Mouse (Mus musculus): ENCODE measurements around the gene Opcml.

Opcml gene

DNA sequence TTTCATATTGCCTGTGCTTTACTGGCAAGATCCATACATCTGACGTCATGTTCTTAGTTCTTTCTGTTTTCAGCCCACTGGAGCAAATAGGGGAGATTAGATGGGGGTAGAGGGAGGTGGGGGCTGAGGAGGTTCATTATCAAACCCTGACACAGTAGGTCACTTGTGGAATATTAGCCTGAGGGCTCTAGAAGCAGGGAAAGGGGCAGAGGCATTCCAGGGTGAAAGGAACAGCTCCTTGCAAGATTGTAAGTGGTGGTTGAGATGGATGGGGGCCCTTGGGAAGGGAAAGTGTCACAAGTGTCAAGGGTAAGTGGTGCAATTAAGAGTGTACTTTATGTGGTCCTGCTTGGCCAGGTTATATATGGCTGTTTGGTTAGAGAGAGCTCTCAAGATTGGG is 338.2 kb downstream of the Opcml start:
- POLR2A ChIA-PET: no interaction called here

DNA sequence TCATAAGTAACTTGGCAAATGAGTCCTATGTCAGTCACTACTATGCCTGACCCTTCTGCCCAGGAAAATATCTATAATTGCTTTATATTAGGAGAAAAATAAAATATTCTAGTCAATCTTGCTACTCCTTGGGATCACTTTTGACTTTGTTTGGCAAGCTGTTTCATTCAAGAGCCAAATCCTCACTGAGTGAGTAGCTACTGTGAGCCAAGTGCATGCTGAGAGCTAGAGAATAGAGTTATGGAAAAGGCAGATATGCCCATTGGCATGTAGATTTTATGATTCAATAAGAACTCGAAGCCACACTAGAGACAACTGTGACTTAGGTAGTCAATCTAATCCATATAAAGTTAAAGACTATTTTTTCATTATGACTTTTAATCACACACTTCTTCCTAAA is 340.9 kb downstream of the Opcml start:
- POLR2A ChIA-PET: no interaction called here
- CTCF ChIA-PET: no interaction called here

More for the DNA sequence above, 338.2 kb downstream of the Opcml start:
- CTCF ChIA-PET: no interaction called here

DNA sequence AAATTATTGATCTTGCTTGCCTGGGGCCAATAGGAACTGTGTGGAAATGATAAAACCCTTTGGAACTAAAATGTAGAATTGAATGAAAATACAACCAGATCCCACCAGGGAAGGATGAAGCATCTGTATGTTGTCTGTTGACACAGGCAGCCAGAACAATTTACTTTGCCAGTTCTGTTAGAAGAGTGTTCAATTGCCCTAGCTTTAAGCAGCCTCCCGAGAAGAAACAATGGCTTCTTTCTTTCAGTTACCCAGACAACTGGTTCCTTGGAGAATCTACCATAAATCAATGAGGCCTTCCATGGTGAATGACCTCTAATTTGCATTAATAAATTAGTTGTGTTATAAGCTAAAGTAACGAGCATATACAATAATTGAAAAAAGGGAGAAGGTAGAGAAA is 346.0 kb downstream of the Opcml start:
- CTCF ChIA-PET: no interaction called here
- POLR2A ChIA-PET: no interaction called here

DNA sequence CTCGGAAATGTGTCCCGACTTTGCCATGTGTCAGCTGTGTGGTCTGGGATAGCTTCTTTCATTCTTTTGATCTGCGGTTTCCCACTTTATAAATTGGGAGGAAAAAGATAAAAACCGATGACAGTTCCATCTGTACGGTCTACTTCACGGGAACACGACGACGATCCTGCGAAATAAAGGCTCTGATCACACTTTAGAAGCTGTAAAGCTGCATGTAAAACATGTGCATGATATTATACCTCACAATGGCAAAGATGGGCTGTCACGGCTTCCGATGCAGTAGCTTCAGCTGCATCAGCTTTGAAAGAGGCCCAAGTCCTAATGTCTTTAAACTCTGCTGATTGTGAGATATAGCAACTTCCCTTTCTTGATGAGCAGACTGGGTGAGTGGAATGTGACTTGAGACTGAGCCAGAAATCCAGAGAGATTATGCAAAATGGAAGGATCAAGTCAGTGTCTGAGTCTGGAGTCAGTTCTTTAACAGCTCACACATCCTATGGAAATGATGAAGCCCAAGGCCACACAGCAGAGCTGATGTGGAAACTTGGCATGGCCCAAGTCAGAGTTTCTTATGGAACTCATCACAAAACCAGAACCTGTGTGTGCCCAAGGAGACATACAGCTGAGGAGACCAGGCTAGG is 349.5 kb downstream of the Opcml start:
- ChIA-PET POLR2A (no interaction called here), CTCF (interaction anchor here in 1 of 4 experiments (0.6 kb wide), 1 partner anchor 107 kb away, joined by 3 read pairs; no protein-coding TSS in a partner anchor)

DNA sequence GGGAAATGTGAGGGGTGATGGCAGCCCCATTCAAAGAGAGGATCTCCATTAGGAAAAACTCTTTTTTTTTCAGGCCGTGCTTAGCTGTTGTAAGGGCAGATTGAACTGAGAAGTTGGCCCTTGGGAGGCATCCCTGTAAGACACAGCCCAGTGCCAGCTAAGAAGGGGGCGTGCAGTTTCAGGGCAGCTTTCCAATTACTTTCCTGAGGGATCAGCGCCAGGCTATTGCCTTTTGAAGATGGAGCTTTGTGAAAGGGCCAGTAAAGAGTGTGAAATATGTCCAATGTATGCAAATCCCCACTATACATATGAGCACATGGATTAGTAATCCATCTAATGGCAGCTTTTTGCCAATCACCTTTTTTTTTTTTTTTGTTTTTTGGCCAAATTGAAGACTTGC is 358.9 kb downstream of the Opcml start:
- ChIA-PET POLR2A (no interaction called here), CTCF (interaction anchor here in 1 of 4 experiments (0.6 kb wide), 1 partner anchor 99 kb away, joined by 4 read pairs; no protein-coding TSS in a partner anchor)

DNA sequence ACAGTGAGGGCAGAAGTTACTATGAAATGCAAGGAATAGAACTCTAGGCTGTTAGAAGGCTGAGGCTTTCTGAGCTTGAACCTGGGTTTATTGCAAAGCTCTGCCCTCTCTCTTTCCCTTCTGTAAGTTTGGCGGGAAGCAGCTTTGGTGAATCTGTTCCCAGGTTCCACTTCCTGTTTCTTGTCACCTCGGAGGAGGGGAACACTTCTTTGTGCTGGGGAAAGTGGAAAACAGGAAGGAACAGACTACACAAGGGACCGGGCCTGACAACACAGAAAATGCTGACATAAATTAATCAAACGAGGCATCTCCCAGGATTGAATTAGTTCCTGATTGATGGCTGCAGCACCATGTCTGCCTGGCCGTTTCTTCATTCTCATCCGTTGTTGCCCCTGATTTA is 363.2 kb downstream of the Opcml start:
- ChIA-PET POLR2A (no interaction called here), CTCF (no interaction called here)

DNA sequence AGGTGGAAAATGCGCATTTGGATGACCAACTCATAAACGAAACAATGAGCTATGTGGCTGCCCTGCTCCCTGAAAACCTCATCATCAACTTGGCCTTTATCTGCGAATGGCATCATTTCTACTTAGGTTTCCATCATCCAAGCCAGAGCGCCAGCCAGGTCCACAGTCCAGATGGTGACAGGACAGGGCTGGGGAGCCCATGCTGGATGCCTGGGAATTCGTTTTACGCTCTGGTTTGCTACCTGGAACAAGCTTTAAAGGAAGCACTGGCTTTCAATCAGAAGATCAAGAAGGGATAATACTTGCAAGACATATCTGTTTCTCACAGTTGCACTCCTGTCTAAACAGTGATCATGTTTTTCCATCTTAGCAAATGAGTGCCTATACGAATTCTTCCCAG is 366.5 kb downstream of the Opcml start:
- POLR2A ChIA-PET: no interaction called here
- CTCF ChIA-PET: no interaction called here

DNA sequence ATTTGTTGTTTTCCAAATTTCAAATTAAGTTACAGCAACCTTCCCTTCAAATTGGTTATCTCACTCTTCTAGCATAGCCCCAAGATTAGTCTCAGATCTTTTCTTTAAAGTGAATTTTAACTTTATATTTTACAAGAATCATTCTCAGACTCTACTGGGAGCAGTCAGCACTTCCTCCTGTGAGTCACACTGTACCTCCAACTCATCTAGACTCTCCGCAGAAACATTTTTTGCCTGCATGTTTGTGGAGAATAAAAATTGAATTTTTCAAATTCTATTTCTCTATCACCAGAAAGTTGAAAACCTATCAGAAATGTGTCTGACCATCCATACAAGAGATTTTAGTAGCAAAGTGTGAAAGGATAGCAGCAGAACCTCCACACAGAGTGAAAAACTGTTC is 370.4 kb downstream of the Opcml start:
- POLR2A ChIA-PET: no interaction called here
- CTCF ChIA-PET: no interaction called here

DNA sequence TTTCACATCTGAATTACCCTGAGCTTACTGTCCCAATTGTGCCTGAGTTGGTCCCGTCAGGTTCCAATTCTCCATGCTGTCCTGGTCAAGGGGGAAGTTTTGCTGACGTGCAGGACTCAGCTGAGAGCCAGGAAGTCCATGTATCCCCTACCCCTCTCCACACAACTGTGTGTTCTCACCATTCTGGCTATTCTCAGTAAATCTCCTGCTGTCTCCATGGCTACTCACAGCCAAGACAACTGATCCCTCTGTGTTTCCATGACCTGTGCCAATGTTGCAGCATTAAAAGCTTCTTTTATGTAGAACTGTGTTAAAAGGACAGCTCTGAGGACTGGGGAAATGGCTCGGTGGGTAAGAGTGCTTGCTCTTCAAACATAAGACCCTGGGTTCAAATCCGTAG is 373.4 kb downstream of the Opcml start:
- POLR2A ChIA-PET: no interaction called here
- CTCF ChIA-PET: no interaction called here

DNA sequence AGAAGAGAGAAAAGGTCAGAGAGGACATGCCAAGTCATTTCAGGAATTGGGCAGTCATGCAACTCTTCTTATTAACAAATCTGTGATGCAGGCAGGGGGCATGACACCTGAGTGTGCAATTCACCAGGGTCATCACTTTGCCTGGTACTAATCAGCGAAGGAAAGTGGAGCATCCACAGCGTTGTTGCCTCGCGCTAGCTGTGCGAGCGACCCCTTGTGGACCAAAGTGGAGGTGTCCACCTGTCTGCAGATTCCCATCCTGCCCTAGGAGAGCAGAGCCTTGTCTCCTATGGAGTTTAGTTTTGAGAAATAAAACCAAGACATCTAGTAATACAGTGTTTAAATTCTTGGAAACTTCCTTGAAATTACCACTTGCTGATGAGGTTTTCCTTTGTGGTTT is 381.3 kb downstream of the Opcml start:
- CTCF ChIA-PET: interaction anchor here in 2 of 4 experiments (0.7 to 1.0 kb wide), 4 partner anchors 10 to 564 kb away, joined by 3 to 4 read pairs (median 3); no protein-coding TSS in a partner anchor
- POLR2A ChIA-PET: no interaction called here

DNA sequence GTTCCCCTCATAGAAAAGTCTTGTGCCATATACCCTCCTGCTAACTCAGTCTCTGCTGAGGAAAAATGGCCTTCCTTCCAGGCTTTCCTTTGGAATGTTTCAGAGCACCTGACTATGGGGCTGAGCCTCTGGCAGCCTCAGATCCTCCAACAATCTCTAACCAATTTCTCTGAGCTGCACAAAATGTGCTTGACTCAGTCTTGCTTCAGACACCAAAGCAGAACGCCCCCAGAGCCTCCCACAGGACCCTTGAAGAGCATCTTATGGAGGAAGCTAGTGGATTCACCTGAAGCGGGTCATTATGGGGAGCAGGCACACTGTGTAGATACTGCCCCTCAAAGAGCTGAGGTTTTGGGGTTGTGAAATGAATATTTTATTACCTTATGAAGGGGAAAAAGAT is 386.5 kb downstream of the Opcml start:
- POLR2A ChIA-PET: no interaction called here
- CTCF ChIA-PET: no interaction called here

DNA sequence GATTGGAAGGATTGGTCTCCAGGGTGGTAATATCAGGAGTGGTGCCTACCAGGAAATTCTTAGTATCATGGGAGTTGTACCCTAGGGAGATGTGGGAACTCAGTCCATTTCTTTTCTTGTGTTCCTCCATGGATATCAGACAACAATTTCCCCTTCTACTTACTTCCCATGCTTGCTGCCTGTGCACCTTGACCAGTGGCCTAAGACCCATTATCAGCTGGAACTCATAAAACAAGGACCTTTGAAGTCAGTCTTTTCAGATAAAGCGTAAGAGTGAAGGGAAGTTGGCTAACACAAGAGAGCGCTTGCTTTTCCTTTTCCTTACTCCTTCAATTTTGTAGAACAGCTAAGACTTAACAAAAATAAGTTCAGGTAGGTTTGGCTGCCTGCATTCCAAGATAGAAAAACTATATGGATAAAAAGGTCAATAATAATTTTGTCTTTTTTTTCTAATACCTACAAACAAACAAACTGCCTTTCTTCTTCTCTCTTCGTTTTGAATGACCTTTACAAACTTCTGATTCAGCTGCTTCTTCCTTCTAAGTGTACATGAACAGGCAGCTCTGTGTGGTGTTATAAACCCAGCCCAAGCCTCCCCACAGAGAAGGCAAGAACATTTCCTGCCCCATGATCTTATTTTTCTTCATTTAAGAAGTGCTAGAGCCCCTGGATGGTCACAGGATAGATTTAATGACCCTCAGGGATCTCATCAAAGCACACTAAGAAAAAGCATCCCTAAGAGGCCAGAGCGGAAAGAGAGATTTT is 387.7 kb downstream of the Opcml start:
- CTCF ChIA-PET: no interaction called here
- POLR2A ChIA-PET: no interaction called here

DNA sequence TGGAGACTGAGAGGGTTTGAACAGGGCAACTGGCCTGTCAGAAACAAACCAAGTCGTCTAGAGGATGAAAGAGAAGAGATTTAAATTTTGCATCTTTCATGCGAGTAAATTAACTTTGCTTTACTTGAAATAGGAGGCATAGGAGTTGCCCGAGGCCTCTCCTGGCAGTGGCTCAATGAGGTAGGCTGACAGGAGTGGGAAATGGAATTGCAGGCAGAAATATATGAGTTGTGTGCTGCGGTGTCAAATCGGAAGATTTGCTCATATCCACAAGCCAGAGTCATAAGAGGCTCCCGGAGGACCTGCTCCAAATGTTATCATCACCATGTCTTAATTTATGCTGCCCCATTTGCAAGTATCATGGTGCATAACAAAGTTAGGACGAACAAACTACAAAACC is 391.3 kb downstream of the Opcml start:
- ChIA-PET POLR2A (no interaction called here), CTCF (interaction anchor here in 1 of 4 experiments (1.2 kb wide), 1 partner anchor 10 kb away, joined by 4 read pairs; no protein-coding TSS in a partner anchor)

DNA sequence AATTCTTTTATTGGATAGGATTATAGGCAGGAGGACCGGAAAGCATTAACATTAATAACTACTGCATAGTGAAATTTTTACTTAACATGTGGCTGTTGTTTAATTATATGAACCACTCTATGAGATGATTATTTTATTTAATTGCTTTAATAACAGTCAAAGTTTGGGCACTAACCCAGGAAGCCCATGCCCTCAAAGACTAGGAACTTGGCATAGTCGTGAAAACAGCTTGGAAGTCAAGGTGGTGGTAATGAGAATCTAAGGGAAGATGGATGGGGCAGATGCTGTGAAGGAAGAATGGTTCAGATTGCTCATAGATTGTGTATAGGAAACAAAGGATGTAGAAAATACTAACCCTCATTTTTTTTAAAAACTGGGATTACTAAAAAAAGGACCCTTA is 399.7 kb downstream of the Opcml start:
- CTCF ChIA-PET: no interaction called here

DNA sequence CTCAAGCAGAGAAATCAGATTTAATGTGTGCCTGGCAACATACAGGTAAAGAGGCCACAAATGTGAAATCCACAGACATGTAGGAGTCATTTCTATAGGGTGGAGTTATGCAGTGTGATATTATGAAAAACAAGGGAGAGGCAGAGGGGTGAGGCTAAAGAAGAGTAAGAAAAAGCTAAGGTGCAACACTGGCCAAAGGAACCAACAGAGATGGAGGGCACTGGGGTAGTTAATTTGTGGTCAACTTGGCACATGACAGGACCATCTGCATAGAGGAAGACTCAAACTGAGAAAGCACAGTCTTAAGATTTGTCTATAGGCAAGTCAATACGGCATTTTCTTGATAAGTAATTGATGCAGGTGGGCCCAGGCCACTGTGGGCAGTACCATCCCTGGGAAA is 400.2 kb downstream of the Opcml start:
- POLR2A ChIA-PET: no interaction called here

More for the DNA sequence above, 399.7 kb downstream of the Opcml start:
- POLR2A ChIA-PET: no interaction called here

DNA sequence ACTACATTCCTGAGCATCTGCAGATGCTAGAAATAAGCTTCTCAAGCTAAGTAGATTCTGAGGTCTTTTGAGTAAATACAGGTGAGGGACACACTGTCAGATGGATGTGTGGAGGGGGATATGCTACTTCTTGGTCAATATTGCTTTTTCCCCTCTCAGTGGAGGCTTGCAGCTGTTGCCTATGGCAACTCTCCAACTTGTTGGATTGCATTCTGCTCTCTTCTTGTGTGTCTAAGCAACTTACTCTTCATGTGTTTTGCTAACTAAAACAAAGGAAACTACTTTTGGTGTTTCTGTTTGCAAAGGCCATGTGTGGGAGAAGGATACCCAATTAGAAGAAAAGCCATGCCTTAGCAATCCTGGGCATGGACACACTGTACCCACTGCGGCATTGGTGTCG is 406.0 kb downstream of the Opcml start:
- ChIA-PET CTCF (no interaction called here), POLR2A (no interaction called here)

More for the DNA sequence above, 400.2 kb downstream of the Opcml start:
- CTCF ChIA-PET: no interaction called here

DNA sequence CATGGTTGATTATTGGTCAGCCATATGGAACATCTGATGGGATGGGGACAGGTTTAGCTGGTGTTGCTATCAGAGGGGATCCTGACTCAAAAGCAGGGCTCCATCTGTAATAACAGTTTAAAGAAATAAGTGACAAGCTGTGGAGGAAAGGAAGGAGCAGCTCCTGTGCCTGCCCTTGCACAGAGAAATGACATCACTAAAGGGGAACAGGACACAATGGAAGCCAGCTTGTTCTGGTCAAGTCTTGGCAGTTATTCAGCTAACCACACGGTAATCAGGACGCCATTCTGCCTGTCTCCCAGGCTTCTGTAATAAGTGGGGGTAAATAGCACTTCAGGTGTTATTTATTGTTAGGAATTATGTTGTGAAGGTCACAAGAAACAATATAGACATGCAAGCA is 406.5 kb downstream of the Opcml start:
- ChIA-PET CTCF (no interaction called here), POLR2A (no interaction called here)

DNA sequence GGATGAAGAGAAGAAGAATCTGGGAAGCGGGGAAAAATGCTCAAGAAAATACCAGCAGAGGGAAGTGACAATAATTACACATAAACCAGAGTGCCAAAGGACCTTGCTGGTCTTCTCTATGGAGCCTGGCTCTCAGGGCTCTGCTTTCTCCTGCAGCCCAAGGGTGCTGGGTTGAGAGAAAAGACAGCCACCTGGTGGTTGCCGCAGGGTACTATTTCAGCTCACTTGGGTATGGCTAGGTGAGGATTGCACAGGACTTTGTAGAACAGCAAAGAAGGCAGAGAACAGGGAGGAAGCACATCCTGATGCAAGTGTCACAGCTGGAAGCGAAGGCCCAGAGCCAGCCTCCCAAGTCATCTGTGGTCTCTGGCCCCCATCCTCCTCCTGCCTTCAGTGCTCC is 407.1 kb downstream of the Opcml start:
- ChIA-PET POLR2A (no interaction called here), CTCF (interaction anchor here in 1 of 4 experiments (1.4 kb wide), 1 partner anchor 9 kb away, joined by 5 read pairs; no protein-coding TSS in a partner anchor)

DNA sequence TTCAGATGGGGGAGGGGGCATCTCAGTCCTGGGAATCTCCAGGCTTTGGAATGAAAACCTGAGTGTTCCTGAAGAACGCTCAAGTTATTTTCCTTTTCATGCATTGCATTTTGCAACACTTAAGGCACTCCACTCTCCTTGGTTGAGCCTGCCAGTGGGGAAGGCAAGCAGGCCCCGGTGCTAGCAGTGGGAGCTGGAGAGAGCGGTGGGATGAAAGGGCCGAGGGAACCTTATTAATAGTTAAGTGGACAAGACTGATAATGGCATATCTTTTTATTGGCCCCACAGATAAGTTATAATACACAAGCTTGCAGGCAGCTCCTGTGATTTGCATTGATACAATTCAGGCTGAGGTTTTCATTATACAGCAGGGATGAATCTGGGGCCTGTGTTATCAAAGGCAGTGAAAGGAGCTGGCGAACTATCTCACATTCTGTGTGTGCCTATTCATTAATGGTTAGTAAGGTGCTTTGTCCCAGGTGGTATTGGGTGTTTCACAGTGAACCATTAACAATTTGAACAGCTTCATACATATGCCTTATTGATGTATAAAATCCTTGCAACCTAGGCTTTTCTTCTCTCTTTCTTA is 407.6 kb downstream of the Opcml start:
- CTCF ChIA-PET: interaction anchor here in 1 of 4 experiments (1.4 kb wide), 1 partner anchor 9 kb away, joined by 5 read pairs; no protein-coding TSS in a partner anchor
- POLR2A ChIA-PET: no interaction called here

DNA sequence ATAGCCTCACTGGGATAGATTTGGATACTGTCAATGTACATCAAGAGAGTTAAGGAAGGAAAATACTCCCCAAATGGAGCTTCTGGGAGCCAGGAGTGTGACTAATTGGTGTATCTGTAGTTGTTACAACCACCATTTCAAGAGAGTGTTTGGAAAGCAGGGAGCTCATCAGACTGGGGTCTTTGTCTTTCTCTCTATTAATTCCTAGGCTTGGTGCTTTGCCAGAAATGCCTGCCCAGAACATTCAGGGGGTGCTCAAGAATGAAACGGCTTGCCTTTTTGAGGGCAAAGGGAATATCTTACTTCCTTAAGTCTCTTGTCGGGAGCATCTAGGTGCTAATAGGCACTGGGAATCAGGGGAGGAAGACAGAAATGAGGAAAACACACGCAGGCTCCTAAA is 416.9 kb downstream of the Opcml start:
- ChIA-PET POLR2A (interaction anchor here in 1 of 4 experiments (0.5 kb wide), 1 partner anchor 190 kb away, joined by 3 read pairs; no protein-coding TSS in a partner anchor), CTCF (interaction anchor here in 1 of 4 experiments (1.5 kb wide), 1 partner anchor 9 kb away, joined by 5 read pairs; no protein-coding TSS in a partner anchor)

DNA sequence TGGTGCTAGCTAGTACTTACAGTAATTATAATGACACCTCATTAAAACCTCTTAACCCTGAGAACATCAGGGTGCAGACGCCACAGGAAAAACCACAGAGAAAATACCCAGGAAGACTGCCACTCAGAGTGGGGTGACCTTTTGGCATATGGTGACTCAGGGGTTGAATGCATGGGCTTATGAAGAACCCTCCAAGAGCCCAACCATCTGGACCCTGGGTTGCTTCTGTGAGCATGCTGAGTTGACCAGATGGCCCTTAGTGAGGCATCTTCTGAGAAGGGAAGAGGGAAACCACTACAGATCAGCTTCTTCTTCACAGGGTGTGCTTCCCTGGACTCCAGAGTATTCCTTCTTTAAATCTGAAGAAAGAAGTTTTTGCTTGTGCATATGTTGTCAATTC is 418.1 kb downstream of the Opcml start:
- CTCF ChIA-PET: no interaction called here

More for the DNA sequence above, 418.1 kb downstream of the Opcml start:
- POLR2A ChIA-PET: no interaction called here

Data from embryonic stem cell, embryonic (primary cell).